Mouse (Mus musculus) gastrocnemius, postnatal 10 days (tissue): ENCODE results near the gene Necab2. TPM values are rescaled to one million over a fixed set of nuclear protein-coding genes. Genes with fewer than 3 reads are reported as not detected.

Source experiments
- total RNA-seq, 2 experiments: library from RNA; stranded (reverse); gene quantifications; 2 replicates each; pipeline ENCODE4 v1.2.3; 2021

Gene Necab2
- total RNA-seq, 2 experiments from 2014 or later, result 0.38 to 0.73 TPM

Other genes starting within 250 kb of the Necab2 start
- gene Hsbp1, start 102.2 kb upstream of the Necab2 start, total RNA-seq, result 100 to 1,000 TPM; 176 to 187 TPM
- 10 to 100 TPM; 66.8 to 67.5 TPM for gene Mlycd, start 51.8 kb upstream of the Necab2 start, total RNA-seq
- gene Osgin1, start 12.6 kb upstream of the Necab2 start, total RNA-seq, result 1 to 10 TPM; 2.5 to 5.0 TPM
- not detected for gene Slc38a8, start 55.0 kb downstream of the Necab2 start, total RNA-seq
- 10 to 100 TPM; 55.4 to 65.0 TPM for gene Mbtps1, start 112.0 kb downstream of the Necab2 start, total RNA-seq
- 10 to 100 TPM; 13.0 to 15.0 TPM for gene Hsdl1, start 128.5 kb downstream of the Necab2 start, total RNA-seq
- gene Dnaaf1, start 128.5 kb downstream of the Necab2 start, total RNA-seq, result not detected
- 1 to 10 TPM; 3.6 to 4.4 TPM for gene Taf1c, start 158.5 kb downstream of the Necab2 start, total RNA-seq
- gene Adad2, start 166.0 kb downstream of the Necab2 start, total RNA-seq, result not detected
- gene Kcng4, start 189.0 kb downstream of the Necab2 start, total RNA-seq, result under 1 TPM; 0.45 to 0.82 TPM
- 10 to 100 TPM; 69.8 to 78.6 TPM for gene Wfdc1, start 219.6 kb downstream of the Necab2 start, total RNA-seq